Mouse (Mus musculus) embryonic facial prominence, embryonic 14.5 days (tissue): ENCODE results near the gene Utp20. TPM values are rescaled to one million over a fixed set of nuclear protein-coding genes. Genes with fewer than 3 reads are reported as not detected.

Experiments used
- polyA plus RNA-seq: library from polyadenylated mRNA; unstranded; fragments of >200 nt; fragmentation: Nextera tagmentation; extraction: Ambion mirVana; gene quantifications from 2 replicates; pipeline ENCODE4 v1.2.1, GENCODE M21; 2014

Gene Utp20
- polyA plus RNA-seq, 1 experiment from 2014 or later, result 17.5 TPM

Other genes starting within 250 kb of the Utp20 start
- 127 and 218 TPM in 2 replicates for gene Mybpc1, start 221.7 kb downstream of the Utp20 start, polyA plus RNA-seq
- 0.13 and 0.60 TPM in 2 replicates for gene Spic, start 141.8 kb downstream of the Utp20 start, polyA plus RNA-seq
- gene Arl1, start 95.9 kb downstream of the Utp20 start, polyA plus RNA-seq, result 220 and 231 TPM in 2 replicates
- gene Slc5a8, start 59.2 kb upstream of the Utp20 start, polyA plus RNA-seq, result 0.34 and 0.68 TPM in 2 replicates